Mouse (Mus musculus) kidney, embryonic 14.5 days (tissue): ENCODE measurements around the gene Slc25a45. TPM values are rescaled to one million over a fixed set of nuclear protein-coding genes. Genes with fewer than 3 reads are reported as not detected.

Source experiments
- ATAC-seq: fragments of 200-750 bp; cut with Nextera tagmentation; 2 replicates; pipeline ENCODE4 v1.8.0; 2017; ENCODE audit warnings: moderate number of reproducible peaks, mild to moderate bottlenecking, moderate TSS enrichment, moderate library complexity; ENCODE audit not compliant: low FRiP score, low TSS enrichment
- H3K27ac ChIP-seq: fragments of 300-500 bp; sonication (generic); 2 replicates; pipeline ENCODE4 v1.5.1; 2014; ENCODE audit warnings: low read depth, mild to moderate bottlenecking, low read length, moderate library complexity, mixed read lengths
- H3K27me3 ChIP-seq: fragments of 300-500 bp; sonication (generic); 2 replicates; pipeline ENCODE4 v1.6.1; 2014; ENCODE audit warnings: mild to moderate bottlenecking, low read length; ENCODE audit not compliant: control insufficient read depth, insufficient read depth
- H3K36me3 ChIP-seq: fragments of 300-500 bp; sonication (generic); 2 replicates; pipeline ENCODE4 v1.6.1; 2014; ENCODE audit warnings: low read length, mixed read lengths; ENCODE audit not compliant: control insufficient read depth, insufficient read depth
- H3K4me1 ChIP-seq: fragments of 300-500 bp; sonication (generic); 2 replicates; pipeline ENCODE4 v1.6.1; 2014; ENCODE audit warnings: low read length, mixed read lengths; ENCODE audit not compliant: control insufficient read depth, insufficient read depth
- H3K4me2 ChIP-seq: fragments of 300-500 bp; sonication (generic); replicated peaks from 2 replicates; pipeline ENCODE4 v1.6.1; 2014; ENCODE audit warnings: low read depth, mild to moderate bottlenecking, low read length
- H3K4me3 ChIP-seq: fragments of 300-500 bp; sonication (generic); 2 replicates; pipeline ENCODE4 v1.5.1; 2014; ENCODE audit warnings: mild to moderate bottlenecking, low read length
- H3K9ac ChIP-seq: fragments of 300-500 bp; sonication (generic); 2 replicates; pipeline ENCODE4 v1.6.1; 2014; ENCODE audit warnings: low read depth, mild to moderate bottlenecking, low read length, moderate library complexity
- H3K9me3 ChIP-seq: fragments of 300-500 bp; sonication (generic); 2 replicates; pipeline ENCODE4 v1.6.1; 2016; ENCODE audit warnings: low read length; ENCODE audit not compliant: control insufficient read depth
- WGBS: fragments of 180-500 bp; shearing (Covaris S2); extraction: QIAGEN DNeasy Blood & Tissue Kit; methylation state at CpG from one replicate; pipeline ENCODE4 v1.1.7; 2014; 5-methylcytosine and 5-hydroxymethylcytosine counted together
- polyA plus RNA-seq: library from polyadenylated mRNA; unstranded; fragments of >200 nt; fragmentation: Nextera tagmentation; extraction: Ambion mirVana; gene quantifications from 2 replicates; pipeline ENCODE4 v1.2.1, GENCODE M21; 2014

Gene Slc25a45
- polyA plus RNA-seq, 1 experiment from 2014 or later = 3.5 TPM

GRCm38 (mm10) chr19:5927532-5927931 is 49.9 kb downstream of the Slc25a45 start:
- no peak for ATAC-seq
- peaks cover 32% of the 10 kb centered on the region for H3K4me1 ChIP-seq
- no peaks in the 10 kb centered on the region for H3K36me3 ChIP-seq
- no peak overlapping the region for H3K9ac ChIP-seq
- no peak overlapping the region for H3K27ac ChIP-seq
- no peaks in the 10 kb centered on the region for H3K27me3 ChIP-seq
- WGBS = 52% methylated on average over 8 of the region's 8 CpGs
- no peak overlapping the region for H3K4me3 ChIP-seq
- H3K9me3 ChIP-seq = no peaks in the 10 kb centered on the region
- H3K4me2 ChIP-seq = no peak overlapping the region

DNA sequence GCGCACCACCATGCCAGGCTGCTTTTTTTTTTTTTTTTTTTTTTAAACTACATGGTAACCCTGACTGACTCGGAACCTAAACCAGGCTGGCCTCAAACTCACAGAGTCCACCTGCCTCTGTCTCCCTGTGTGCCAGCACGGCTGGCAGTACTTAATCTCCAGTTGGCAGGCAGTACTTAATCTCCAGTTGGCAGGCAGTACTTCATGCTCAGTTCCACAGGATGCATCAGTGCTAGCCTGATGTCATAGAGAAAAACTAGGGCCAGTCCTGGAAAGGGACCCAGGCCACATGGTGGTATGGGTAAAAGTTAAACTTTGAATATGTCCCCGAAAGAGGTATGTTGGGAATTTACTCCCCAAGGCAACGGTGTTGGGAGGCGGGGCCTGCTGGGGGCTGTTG is 50.5 kb downstream of the Slc25a45 start:
- H3K27me3 ChIP-seq = no peaks in the 10 kb centered on the region
- no peaks in the 10 kb centered on the region for H3K9me3 ChIP-seq
- no peaks in the 10 kb centered on the region for H3K36me3 ChIP-seq
- ATAC-seq = no peak
- no peak overlapping the region for H3K9ac ChIP-seq
- H3K4me1 ChIP-seq = peaks cover 32% of the 10 kb centered on the region
- 57% methylated on average over 6 of the region's 6 CpGs for WGBS
- no peak overlapping the region for H3K4me3 ChIP-seq
- no peak overlapping the region for H3K4me2 ChIP-seq
- H3K27ac ChIP-seq = no peak overlapping the region

DNA sequence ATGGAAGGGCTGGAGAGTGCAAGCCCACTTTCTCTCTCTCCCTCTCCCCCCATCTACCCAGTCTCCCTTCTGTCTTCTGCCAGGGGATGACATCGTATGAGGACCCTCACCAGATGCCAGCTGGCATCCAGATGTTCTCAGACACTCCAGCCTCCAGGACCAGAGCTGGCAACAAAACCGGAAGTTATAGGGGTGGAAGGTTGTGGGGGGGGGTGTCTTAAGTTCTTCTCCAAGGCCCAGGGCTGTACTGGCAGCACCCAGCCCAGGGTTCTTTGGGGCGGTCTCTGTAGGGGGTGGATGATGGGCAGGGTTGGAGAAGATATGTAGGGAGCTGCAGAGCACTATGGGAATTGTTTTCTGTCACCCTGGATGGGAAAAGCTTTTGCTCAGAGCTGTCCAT is 50.9 kb downstream of the Slc25a45 start:
- 55% methylated on average over 3 of the region's 3 CpGs for WGBS
- no peak overlapping the region for H3K4me3 ChIP-seq
- no peaks in the 10 kb centered on the region for H3K9me3 ChIP-seq
- peak overlapping the region; percentile 67; the same call in 1 of the 2 replicates for H3K27ac ChIP-seq
- no peak overlapping the region for H3K4me2 ChIP-seq
- H3K4me1 ChIP-seq = peaks cover 32% of the 10 kb centered on the region
- ATAC-seq = no peak
- H3K9ac ChIP-seq = no peak overlapping the region
- no peaks in the 10 kb centered on the region for H3K27me3 ChIP-seq
- H3K36me3 ChIP-seq = no peaks in the 10 kb centered on the region

DNA sequence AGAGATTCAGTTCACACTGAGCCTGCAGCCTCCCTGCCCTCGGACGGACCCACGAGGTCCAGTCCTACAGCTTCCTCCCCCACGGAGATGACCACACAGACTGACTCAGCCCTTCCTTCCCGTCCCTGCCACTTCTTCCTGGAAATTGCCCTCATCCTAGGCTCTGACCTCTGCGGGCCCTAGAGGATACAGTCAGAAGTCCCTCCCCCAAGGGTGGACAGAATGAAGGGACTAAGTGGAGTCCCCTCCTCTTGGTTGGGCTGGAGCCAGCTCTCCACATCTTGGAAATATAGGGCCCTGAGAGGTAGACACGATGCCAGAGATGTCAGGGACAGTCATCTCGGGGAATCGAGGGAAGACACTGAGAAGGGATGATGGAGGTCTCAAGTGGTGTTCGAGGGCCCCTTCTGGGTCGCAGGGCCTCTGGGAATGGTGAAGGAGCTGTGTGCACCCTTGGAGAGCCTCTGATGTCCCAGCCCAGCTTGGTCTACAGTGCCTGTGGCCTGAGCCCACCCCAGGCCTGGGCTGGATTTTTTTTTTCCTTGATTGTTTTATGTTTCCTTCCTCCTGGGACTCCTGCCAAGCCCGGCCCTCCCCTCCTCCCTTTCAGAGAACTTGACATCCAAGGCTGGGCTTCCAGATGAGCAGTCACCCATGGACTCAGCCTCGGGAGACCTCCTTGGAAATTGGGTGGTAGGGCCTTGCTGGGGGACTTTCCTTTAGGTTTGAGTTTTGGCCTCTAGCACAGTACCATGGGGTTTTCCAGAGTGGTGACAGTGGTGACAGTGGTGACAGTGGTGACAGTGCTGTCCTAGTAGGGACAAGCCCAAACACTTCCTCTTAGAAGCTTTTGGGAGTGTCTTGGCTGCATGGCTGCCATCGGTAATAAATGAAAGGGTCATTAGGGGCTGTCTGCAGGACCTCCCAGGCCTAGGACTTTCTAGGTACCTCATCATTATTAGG is 52.3 kb downstream of the Slc25a45 start:
- no peak overlapping the region for H3K4me3 ChIP-seq
- H3K9ac ChIP-seq = no peak overlapping the region
- peaks cover 35% of the 10 kb centered on the region for H3K4me1 ChIP-seq
- H3K9me3 ChIP-seq = no peaks in the 10 kb centered on the region
- 26% methylated on average over 14 of the region's 14 CpGs for WGBS
- H3K4me2 ChIP-seq = no peak overlapping the region; the same call in 1 of the 2 replicates
- peak overlapping the region; percentile 67 for H3K27ac ChIP-seq
- H3K27me3 ChIP-seq = no peaks in the 10 kb centered on the region
- H3K36me3 ChIP-seq = no peaks in the 10 kb centered on the region
- peak; percentile 59 for ATAC-seq

GRCm38 (mm10) chr19:5935266-5935665 is 57.7 kb downstream of the Slc25a45 start:
- peak overlapping the region; percentile 28; the same call in 1 of the 2 replicates for H3K9ac ChIP-seq
- no peak overlapping the region for H3K4me3 ChIP-seq
- ATAC-seq = peak; percentile 92
- H3K36me3 ChIP-seq = peaks cover 6% of the 10 kb centered on the region; the same call in 1 of the 2 replicates
- H3K27ac ChIP-seq = peak overlapping the region; percentile 65; the same call in 1 of the 2 replicates
- peaks cover 32% of the 10 kb centered on the region for H3K4me1 ChIP-seq
- 0 out of 2 replicates have a peak overlapping the region, but pooled peaks have one; percentile 15 for H3K4me2 ChIP-seq
- no peaks in the 10 kb centered on the region for H3K9me3 ChIP-seq
- no peaks in the 10 kb centered on the region for H3K27me3 ChIP-seq
- 6% methylated on average over 3 of the region's 3 CpGs for WGBS

Other genes starting within 250 kb of the Slc25a45 start
- gene Rela, start 240.3 kb upstream of the Slc25a45 start, polyA plus RNA-seq = 42.4 and 49.8 TPM in 2 replicates
- gene Sipa1, start 214.1 kb upstream of the Slc25a45 start, polyA plus RNA-seq = 17.4 and 26.8 TPM in 2 replicates
- gene Map3k11, start 189.1 kb upstream of the Slc25a45 start, polyA plus RNA-seq = 26.8 and 33.6 TPM in 2 replicates
- gene Pcnx3, start 188.9 kb upstream of the Slc25a45 start, polyA plus RNA-seq = 31.2 and 35.4 TPM in 2 replicates
- gene Kcnk7, start 173.4 kb upstream of the Slc25a45 start, polyA plus RNA-seq = 0.39 and 0.42 TPM in 2 replicates
- gene Ehbp1l1, start 151.5 kb upstream of the Slc25a45 start, polyA plus RNA-seq = 8.8 and 11.5 TPM in 2 replicates
- 92.8 and 114 TPM in 2 replicates for gene Fam89b, start 148.2 kb upstream of the Slc25a45 start, polyA plus RNA-seq
- 14.9 and 27.1 TPM in 2 replicates for gene Ltbp3, start 136.9 kb upstream of the Slc25a45 start, polyA plus RNA-seq
- 54.7 and 73.5 TPM in 2 replicates for gene Scyl1, start 106.4 kb upstream of the Slc25a45 start, polyA plus RNA-seq
- gene Frmd8, start 2.5 kb upstream of the Slc25a45 start, polyA plus RNA-seq = 17.4 and 26.5 TPM in 2 replicates
- gene Tigd3, start 16.3 kb downstream of the Slc25a45 start, polyA plus RNA-seq = 2.9 and 4.0 TPM in 2 replicates
- 132 and 167 TPM in 2 replicates for gene Dpf2, start 35.2 kb downstream of the Slc25a45 start, polyA plus RNA-seq
- 10.5 and 10.8 TPM in 2 replicates for gene Cdc42ep2, start 47.0 kb downstream of the Slc25a45 start, polyA plus RNA-seq
- gene Pola2, start 86.4 kb downstream of the Slc25a45 start, polyA plus RNA-seq = 74.2 and 95.3 TPM in 2 replicates
- not detected in 2 replicates for gene Slc22a20, start 108.3 kb downstream of the Slc25a45 start, polyA plus RNA-seq
- gene Capn1, start 138.1 kb downstream of the Slc25a45 start, polyA plus RNA-seq = 6.3 and 8.6 TPM in 2 replicates
- 23.5 and 32.8 TPM in 2 replicates for gene Syvn1, start 168.8 kb downstream of the Slc25a45 start, polyA plus RNA-seq
- 77.3 and 89.5 TPM in 2 replicates for gene Mrpl49, start 180.0 kb downstream of the Slc25a45 start, polyA plus RNA-seq
- gene Fau, start 180.0 kb downstream of the Slc25a45 start, polyA plus RNA-seq = 839 and 1,033 TPM in 2 replicates
- 38.6 and 44.4 TPM in 2 replicates for gene Znhit2, start 183.4 kb downstream of the Slc25a45 start, polyA plus RNA-seq
- 22.1 and 24.6 TPM in 2 replicates for gene Tm7sf2, start 190.6 kb downstream of the Slc25a45 start, polyA plus RNA-seq
- gene Vps51, start 199.4 kb downstream of the Slc25a45 start, polyA plus RNA-seq = 60.8 and 75.0 TPM in 2 replicates
- gene Tmem262, start 202.2 kb downstream of the Slc25a45 start, polyA plus RNA-seq = not detected in 2 replicates
- 1.1 and 1.5 TPM in 2 replicates for gene Gm28374, start 204.4 kb downstream of the Slc25a45 start, polyA plus RNA-seq
- 81.0 and 82.3 TPM in 2 replicates for gene Zfpl1, start 207.1 kb downstream of the Slc25a45 start, polyA plus RNA-seq
- 43.1 and 53.5 TPM in 2 replicates for gene Cdca5, start 207.2 kb downstream of the Slc25a45 start, polyA plus RNA-seq
- gene AC131692.1, start 216.6 kb downstream of the Slc25a45 start, polyA plus RNA-seq = 0.47 and 1.7 TPM in 2 replicates
- gene Naaladl1, start 228.0 kb downstream of the Slc25a45 start, polyA plus RNA-seq = 0.44 and 0.60 TPM in 2 replicates
- gene Sac3d1, start 240.8 kb downstream of the Slc25a45 start, polyA plus RNA-seq = 56.1 and 64.4 TPM in 2 replicates